Mouse (Mus musculus) liver, embryonic 15.5 days (tissue): Measurements from ENCODE around the gene Cdc6. TPM values are rescaled to one million over a fixed set of nuclear protein-coding genes. Genes with fewer than 3 reads are reported as not detected.

Experiments used
- ATAC-seq: fragments of 200-750 bp; cut with Nextera tagmentation; 2 replicates; pipeline ENCODE4 v1.8.0; 2017; ENCODE audit warnings: moderate number of reproducible peaks, mild to moderate bottlenecking, moderate library complexity; ENCODE audit not compliant: insufficient read depth
- H3K27ac ChIP-seq: fragments of 300-500 bp; sonication (generic); replicated peaks from 2 replicates; pipeline ENCODE4 v1.5.1; 2015; ENCODE audit warnings: mild to moderate bottlenecking, inconsistent platforms
- H3K27me3 ChIP-seq: fragments of 300-500 bp; sonication (generic); 2 replicates; pipeline ENCODE4 v1.6.1; 2015; ENCODE audit warnings: mild to moderate bottlenecking, inconsistent platforms
- H3K36me3 ChIP-seq: fragments of 300-500 bp; sonication (generic); replicated peaks from 2 replicates; pipeline ENCODE4 v1.6.1; 2015; ENCODE audit warnings: moderate library complexity, mild to moderate bottlenecking, inconsistent platforms
- H3K4me1 ChIP-seq: fragments of 300-500 bp; sonication (generic); replicated peaks from 2 replicates; pipeline ENCODE4 v1.6.1; 2015; ENCODE audit warnings: inconsistent platforms
- H3K4me2 ChIP-seq: fragments of 300-500 bp; sonication (generic); 2 replicates; pipeline ENCODE4 v1.6.1; 2015; ENCODE audit warnings: moderate library complexity, mild to moderate bottlenecking, inconsistent platforms
- H3K4me3 ChIP-seq: fragments of 300-500 bp; sonication (generic); replicated peaks from 2 replicates; pipeline ENCODE4 v1.5.1; 2015; ENCODE audit warnings: mild to moderate bottlenecking, inconsistent platforms
- H3K9ac ChIP-seq: fragments of 300-500 bp; sonication (generic); 2 replicates; pipeline ENCODE4 v1.6.1; 2015; ENCODE audit warnings: moderate library complexity, mild to moderate bottlenecking, inconsistent platforms
- H3K9me3 ChIP-seq: fragments of 300-500 bp; sonication (generic); replicated peaks from 2 replicates; pipeline ENCODE4 v1.6.1; 2016; ENCODE audit warnings: inconsistent platforms
- WGBS: fragments of 180-500 bp; shearing (Covaris S2); methylation state at CpG from one replicate; pipeline ENCODE4 v1.1.7; 2015; ENCODE audit warnings: mixed read lengths; ENCODE audit not compliant: insufficient replicate concordance; 5-methylcytosine and 5-hydroxymethylcytosine counted together
- polyA plus RNA-seq: library from polyadenylated mRNA; unstranded; fragments of >200 nt; fragmentation: Nextera tagmentation; extraction: Ambion mirVana; gene quantifications from 2 replicates; pipeline ENCODE4 v1.2.1, GENCODE M21; 2015

The Cdc6 gene
- polyA plus RNA-seq, 1 experiment from 2014 or later, result 58.0 TPM

DNA sequence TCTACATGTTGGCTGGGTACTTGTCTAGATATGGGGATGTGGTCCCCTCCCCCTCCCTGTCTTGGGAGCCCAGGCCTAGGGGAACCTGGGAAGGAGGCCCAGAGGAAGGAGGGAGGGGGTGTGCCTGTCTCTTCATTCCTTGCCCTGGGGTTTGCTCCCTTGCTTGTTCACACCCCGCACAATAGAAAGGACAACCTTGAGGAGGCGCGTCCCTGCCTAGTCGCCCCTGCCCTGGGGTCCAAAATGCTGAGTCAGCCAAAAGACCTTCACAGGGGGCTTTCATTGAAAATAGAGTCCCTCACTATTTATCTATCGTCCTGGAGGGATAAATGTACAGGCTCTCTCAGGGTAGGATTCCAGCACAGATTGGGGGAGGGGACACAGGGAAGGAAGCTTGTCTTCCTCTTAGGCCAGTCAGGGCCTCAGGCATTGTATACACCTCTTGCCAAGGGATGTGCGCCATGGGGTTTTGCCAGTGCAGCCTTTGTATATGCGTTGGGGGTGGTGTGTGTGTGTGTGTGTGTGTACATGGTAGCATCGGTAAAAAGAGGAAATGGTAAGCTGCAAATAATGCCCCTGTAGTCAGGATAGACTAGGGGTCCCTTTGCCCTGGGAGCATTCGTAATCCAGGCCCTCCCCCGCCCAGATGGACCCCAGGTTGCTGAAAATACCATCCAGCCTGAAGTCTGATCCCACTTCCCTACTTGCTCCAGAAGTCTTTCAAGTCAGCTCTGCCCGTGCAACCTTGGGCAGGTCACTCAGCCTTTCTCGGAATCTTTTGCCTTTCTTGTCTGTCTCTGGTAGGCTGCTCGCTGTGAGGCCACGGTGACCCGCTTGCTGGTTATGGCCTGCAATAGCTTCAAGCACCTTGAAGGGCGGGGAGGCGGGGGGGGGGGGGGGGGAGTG, 47.5 kb downstream of the Cdc6 start:
- no peaks in the 10 kb centered on the region for H3K36me3 ChIP-seq
- H3K9ac ChIP-seq, result no peak overlapping the region
- H3K4me1 ChIP-seq, result peaks cover 76% of the 10 kb centered on the region
- WGBS, result 28% methylated on average over 17 of the region's 17 CpGs
- H3K9me3 ChIP-seq, result no peaks in the 10 kb centered on the region
- no peak for ATAC-seq
- H3K4me2 ChIP-seq, result peak overlapping the region; percentile 41
- peak overlapping the region; percentile 62; the same call in 1 of the 2 replicates for H3K27ac ChIP-seq
- H3K27me3 ChIP-seq, result peaks cover 9% of the 10 kb centered on the region
- no peak overlapping the region for H3K4me3 ChIP-seq

DNA sequence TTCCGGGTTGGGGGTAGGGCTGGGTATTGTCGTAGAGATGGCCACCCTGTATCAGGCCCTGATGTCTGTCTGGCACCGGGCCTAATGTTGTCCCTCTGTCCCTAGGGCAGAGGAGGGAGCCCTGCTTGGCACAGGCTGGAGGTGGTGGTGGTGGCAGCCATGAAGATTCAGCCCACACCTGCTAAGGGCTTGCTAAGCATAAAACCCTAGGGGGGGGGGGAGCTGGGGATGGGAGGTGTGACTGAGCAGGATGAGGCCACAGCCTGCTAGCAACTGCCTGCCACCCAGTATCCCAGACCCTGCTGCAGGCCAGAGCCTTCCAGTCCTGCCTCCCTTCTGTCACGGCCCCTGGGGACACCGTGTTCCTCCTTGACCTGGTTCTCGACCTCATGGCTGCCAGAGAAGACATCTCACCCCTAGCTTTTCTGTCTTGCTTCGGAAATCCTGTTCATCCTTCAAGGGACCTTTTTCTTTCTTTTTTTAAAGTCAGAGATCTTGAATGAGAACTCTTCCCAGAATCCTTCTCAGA, 48.2 kb downstream of the Cdc6 start:
- no peak overlapping the region for H3K9ac ChIP-seq
- no peak overlapping the region for H3K4me2 ChIP-seq
- 39% methylated on average over 7 of the region's 7 CpGs for WGBS
- no peak overlapping the region for H3K4me3 ChIP-seq
- no peak overlapping the region for H3K27ac ChIP-seq
- ATAC-seq, result no peak
- H3K27me3 ChIP-seq, result peaks cover 16% of the 10 kb centered on the region
- H3K4me1 ChIP-seq, result peaks cover 76% of the 10 kb centered on the region
- H3K9me3 ChIP-seq, result no peaks in the 10 kb centered on the region
- H3K36me3 ChIP-seq, result no peaks in the 10 kb centered on the region

DNA sequence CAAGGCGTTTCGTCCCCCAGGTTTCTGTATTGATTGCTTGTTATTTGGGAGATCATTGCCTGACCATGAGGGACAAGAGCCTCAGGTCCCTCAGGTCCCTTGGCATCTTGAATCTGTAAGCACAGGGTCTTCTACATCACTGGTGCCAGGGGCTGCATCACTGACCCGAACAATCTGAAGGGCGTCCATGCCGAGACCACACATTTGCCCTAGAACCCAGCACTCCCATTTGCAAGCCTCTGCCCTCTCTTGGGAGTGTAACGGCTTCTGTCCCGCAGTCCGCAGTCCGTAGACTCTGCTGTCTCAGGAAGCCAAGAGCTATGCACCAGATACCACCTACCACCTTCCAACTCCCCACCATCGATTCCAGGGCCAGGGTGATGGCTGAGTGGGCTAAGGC, 48.7 kb downstream of the Cdc6 start:
- Histone ChIP-seq H3K4me3 (no peak overlapping the region), H3K36me3 (no peaks in the 10 kb centered on the region), H3K27me3 (peaks cover 22% of the 10 kb centered on the region), H3K27ac (no peak overlapping the region), H3K9me3 (no peaks in the 10 kb centered on the region), H3K4me2 (no peak overlapping the region), H3K9ac (no peak overlapping the region), H3K4me1 (peaks cover 76% of the 10 kb centered on the region)
- WGBS, result 58% methylated on average over 10 of the region's 10 CpGs
- ATAC-seq, result no peak

DNA sequence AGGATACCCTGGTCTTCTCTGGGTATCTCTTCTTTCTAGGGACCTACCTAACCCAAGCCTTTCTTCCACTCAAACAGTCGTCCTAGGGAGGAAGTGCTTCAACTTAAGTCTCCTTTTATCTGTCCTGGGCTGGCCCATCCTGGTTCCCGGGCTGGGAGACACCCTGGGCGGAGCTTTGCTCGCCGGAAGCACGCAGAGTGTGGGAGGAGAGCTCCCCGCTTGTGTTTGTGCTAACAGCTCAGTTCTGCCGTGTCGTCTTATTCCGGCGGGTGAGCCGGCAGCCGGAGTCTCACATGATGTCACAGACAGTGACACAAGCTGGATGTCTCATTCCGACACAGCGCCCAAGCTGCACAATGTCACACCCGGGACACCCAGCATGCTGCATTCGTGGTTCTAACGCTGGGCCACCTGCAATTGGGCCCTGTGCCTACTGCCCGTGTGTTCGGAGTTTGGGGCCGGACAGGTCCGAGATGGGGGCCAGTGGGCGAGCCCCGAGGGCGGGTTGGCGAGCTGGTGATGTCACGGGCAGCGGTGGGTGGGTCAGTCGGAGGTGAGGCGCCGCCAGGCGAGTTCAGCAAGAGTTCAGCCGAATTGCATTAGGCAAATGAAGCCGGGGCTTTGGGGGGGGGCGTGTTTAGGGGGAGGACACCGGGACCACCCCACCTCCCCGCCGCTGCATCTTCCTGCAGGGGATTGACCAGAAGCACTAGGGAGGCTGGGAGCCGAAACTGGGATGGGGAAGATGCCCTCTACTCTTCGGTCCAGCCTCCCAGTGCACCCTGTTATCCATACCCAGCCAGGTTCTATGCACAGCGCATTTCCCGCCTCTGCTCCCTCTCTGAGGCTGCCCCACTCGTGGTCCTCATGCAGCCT, 52.1 kb downstream of the Cdc6 start:
- ATAC-seq, result peak; percentile 53
- Histone ChIP-seq H3K9ac (peak overlapping the region; percentile 58), H3K4me3 (peak overlapping the region; percentile 64), H3K27ac (peak overlapping the region; percentile 70), H3K9me3 (no peaks in the 10 kb centered on the region), H3K4me1 (peaks cover 79% of the 10 kb centered on the region), H3K36me3 (no peaks in the 10 kb centered on the region), H3K4me2 (peak overlapping the region; percentile 100), H3K27me3 (peaks cover 55% of the 10 kb centered on the region)
- under 1% methylated on average over 43 of the region's 43 CpGs for WGBS

DNA sequence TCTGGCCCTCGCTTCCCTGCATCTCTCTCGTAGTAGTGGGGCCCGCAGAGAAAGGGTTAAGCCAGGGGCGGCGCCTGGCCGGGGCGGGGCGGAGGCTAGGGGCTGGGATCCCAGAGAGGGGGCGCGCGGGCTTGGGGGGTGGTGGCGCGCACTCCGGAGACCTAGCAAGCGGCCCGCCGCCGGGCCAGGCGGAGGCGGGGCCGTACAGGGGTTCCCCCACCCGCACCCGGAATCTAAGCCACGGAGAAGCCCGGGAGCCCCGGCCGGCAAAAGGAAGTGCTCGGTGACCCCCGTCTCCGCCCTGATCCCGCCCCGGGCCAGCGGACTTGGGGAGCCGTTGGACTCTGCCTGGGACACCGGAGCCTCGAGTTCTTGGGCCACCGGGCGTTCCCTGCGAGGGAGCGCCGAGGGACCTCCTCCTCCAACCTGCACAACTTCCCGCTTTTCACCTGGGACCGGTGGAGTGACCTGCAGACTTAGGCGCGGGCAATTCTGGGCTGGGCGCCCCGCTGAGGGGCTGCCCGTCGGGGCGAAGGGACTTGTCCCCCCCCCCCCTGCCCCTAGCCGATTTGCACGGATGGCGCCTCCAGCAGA, 52.8 kb downstream of the Cdc6 start:
- under 1% methylated on average over 53 of the region's 53 CpGs for WGBS
- peak overlapping the region; percentile 64 for H3K4me3 ChIP-seq
- no peaks in the 10 kb centered on the region for H3K36me3 ChIP-seq
- H3K27ac ChIP-seq, result peak overlapping the region; percentile 70
- no peaks in the 10 kb centered on the region for H3K9me3 ChIP-seq
- peak overlapping the region; percentile 100 for H3K4me2 ChIP-seq
- H3K27me3 ChIP-seq, result peaks cover 63% of the 10 kb centered on the region
- H3K9ac ChIP-seq, result peak overlapping the region; percentile 58
- peaks cover 79% of the 10 kb centered on the region for H3K4me1 ChIP-seq
- peak; percentile 41 for ATAC-seq

DNA sequence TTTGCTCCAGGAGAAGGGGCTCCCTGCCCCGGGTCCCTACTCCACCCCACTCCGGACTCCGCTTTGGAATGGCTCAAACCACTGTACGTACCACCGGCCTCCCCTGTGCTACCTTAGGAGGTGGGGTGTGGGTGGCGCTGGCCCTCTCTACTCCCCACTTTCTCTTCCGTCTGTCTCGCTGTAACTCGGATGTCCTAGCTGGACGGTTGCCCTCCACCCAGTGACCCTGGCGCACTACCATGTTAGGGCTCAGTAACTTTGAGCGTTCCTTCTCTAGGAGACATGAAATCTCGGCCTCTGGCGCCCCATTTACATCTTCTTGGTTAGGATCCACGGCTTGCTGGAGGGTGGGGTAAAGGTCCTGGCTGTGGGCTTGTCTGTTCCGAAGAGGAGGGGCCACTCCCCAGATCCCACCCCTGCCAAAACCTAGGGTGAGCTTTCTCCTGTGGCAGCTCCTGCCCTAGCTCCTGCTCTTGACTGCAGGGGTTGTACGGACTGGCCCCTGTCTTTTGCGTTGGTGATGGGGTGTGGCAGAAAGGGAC, 53.5 kb downstream of the Cdc6 start:
- ATAC-seq, result no peak
- WGBS, result 5% methylated on average over 18 of the region's 18 CpGs
- no peaks in the 10 kb centered on the region for H3K36me3 ChIP-seq
- H3K4me3 ChIP-seq, result peak overlapping the region; percentile 64
- H3K9me3 ChIP-seq, result no peaks in the 10 kb centered on the region
- H3K4me1 ChIP-seq, result peaks cover 82% of the 10 kb centered on the region
- H3K4me2 ChIP-seq, result peak overlapping the region; percentile 100
- H3K27ac ChIP-seq, result peak overlapping the region; percentile 70
- H3K27me3 ChIP-seq, result peaks cover 70% of the 10 kb centered on the region
- H3K9ac ChIP-seq, result peak overlapping the region; percentile 58; the same call in 1 of the 2 replicates

DNA sequence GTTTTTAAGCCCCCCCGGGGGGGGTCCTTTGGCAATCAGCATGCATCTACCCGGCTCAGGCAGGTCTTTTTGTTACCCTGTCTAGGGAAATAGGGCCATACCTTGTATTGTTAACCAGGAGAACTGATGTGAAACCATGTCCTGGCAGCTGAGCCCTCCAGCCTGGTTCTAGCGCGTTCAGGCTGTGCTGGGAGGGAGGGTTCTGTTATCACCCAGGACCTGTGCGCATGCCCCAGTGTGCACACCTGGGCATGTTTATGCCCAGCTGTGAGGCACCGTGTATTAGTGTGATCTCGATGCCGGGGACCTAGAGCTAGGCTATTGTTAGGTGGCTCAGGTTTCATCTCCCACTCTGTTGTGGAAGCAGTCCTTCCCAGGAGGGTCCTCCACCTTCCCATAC, 54.2 kb downstream of the Cdc6 start:
- H3K27me3 ChIP-seq, result peaks cover 76% of the 10 kb centered on the region
- no peaks in the 10 kb centered on the region for H3K9me3 ChIP-seq
- peak overlapping the region; percentile 100 for H3K4me2 ChIP-seq
- peak overlapping the region; percentile 64 for H3K4me3 ChIP-seq
- WGBS, result 8% methylated on average over 8 of the region's 8 CpGs
- peaks cover 83% of the 10 kb centered on the region for H3K4me1 ChIP-seq
- no peak overlapping the region; the same call in 1 of the 2 replicates for H3K27ac ChIP-seq
- peaks cover 2% of the 10 kb centered on the region; the same call in 1 of the 2 replicates for H3K36me3 ChIP-seq
- H3K9ac ChIP-seq, result no peak overlapping the region
- no peak for ATAC-seq

DNA sequence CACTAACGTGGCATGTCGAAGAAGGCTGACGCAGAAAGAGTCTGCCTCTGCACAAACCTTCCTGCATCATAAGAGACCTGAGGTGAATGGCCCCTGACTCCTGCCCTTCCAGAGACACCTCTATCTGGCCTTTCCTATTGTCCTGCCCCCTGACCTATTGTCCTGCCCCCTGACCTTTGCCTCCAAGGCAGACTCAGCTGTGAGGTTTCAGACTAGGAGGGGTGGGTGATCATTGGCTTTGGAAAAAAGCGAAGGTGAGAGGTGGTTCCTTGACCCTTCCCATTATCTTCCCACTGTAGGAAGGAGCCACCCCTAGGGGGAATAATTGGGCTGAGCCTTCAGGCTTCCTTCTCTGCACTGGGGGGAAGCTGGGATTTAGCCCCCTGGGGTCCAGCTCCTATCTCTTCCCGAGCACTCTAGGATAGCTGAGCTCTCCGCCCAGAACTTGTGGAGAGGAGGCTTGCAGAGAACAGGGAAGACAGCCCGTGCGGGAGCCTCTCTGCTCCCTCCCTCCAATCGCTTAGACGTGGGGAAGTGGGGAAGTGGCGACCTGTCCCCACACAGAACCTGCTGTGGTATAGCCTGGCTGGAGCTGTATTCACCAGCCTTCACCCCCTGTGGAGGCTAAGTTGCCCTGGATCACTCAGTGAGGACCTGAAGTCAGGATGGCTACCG, 55.0 kb downstream of the Cdc6 start:
- Histone ChIP-seq H3K9me3 (no peaks in the 10 kb centered on the region), H3K36me3 (peaks cover 3% of the 10 kb centered on the region; the same call in 1 of the 2 replicates), H3K4me2 (peak overlapping the region; percentile 100), H3K9ac (no peak overlapping the region), H3K4me3 (peak overlapping the region; percentile 64), H3K4me1 (peaks cover 85% of the 10 kb centered on the region), H3K27me3 (peaks cover 83% of the 10 kb centered on the region), H3K27ac (peak overlapping the region; percentile 61; the same call in 1 of the 2 replicates)
- no peak for ATAC-seq
- 8% methylated on average over 12 of the region's 12 CpGs for WGBS

DNA sequence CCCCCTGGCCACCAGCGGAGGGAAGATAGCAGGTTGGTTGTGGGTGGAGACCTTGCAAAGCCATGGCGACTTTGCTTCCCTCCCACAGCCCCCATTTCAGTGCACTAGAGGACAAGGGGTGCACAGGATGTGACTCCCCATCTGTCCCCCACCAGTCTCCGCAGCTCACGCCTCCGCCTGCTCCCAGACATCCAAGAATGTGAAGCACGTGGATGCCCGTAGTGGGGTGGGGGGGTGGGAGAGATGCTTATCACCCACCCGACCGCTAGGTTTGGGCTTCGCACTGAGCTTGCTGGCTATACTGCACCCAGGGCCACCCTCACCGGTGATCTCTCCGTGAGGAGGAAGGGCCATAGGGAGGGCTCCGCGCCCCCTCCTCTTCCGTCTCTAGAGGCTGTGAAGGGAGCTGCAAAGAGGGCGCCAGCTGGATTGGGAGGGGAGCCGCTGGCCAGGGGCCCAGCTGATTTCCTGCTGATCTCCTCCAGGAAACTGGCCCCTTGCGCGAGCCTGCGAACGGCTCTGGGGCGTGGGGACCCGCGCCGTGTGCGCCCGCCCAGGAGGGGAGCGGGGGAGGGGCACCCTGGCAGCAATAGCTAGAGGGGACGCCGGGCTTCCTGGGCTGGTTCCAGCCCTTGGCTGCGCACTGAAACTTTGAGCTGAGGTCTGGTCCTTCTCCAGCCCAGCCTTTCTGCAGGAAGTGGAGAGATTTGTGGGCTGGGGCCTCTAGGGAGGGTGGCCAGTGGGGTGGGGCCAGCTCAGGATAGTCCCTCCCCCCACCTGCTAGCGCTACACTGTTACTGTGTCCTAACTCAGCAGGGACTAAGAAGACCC, 55.8 kb downstream of the Cdc6 start:
- Histone ChIP-seq H3K36me3 (peaks cover 12% of the 10 kb centered on the region; the same call in 1 of the 2 replicates), H3K9me3 (no peaks in the 10 kb centered on the region), H3K4me2 (peak overlapping the region; percentile 100), H3K4me3 (peak overlapping the region; percentile 64), H3K4me1 (peaks cover 87% of the 10 kb centered on the region), H3K9ac (peak overlapping the region; percentile 23; the same call in 1 of the 2 replicates), H3K27ac (peak overlapping the region; percentile 61), H3K27me3 (peaks cover 92% of the 10 kb centered on the region)
- under 1% methylated on average over 32 of the region's 32 CpGs for WGBS
- peak; percentile 56 for ATAC-seq
